13 mouse cellular contexts compared by ENCODE assay signal in genomic region chr9:74080241-74080640, GRCm38 (mm10). TPM values are rescaled to one million over a fixed set of nuclear protein-coding genes. Genes with fewer than 3 reads are reported as not detected.
A peak's percentile ranks its signal among the peaks of the same experiment; 100 is the strongest.
DNase-seq lines count a peak whose midpoint lies in the region; ATAC-seq and TF ChIP-seq lines count a peak whose summit lies in the region.
"Had no signal": no experiment of that assay in that cellular context is flagged by ENCODE, and none has a peak within 500 bp of the region (broad histone marks: within the 10 kb centered on the region; RNA-seq: fewer than 3 reads in every experiment).

No protein-coding gene starts in this region.

- TF ChIP-seq CTCF in lung, embryonic 14.5 days (IDR thresholded peaks at IDR 0.05; ENCODE audit: low read depth) = peak; percentile 62

- peak overlapping the region; percentile 24; the same call in 1 of the 2 replicates for H3K4me3 ChIP-seq in heart, embryonic 16.5 days (ENCODE audit: low read length)
- H3K4me3 ChIP-seq in lung, embryonic 14.5 days (ENCODE audit: low read depth, low read length) = no peak overlapping the region
- H3K4me3 ChIP-seq in myocyte = no peak overlapping the region
- H3K4me3 ChIP-seq: forebrain, embryonic 15.5 days; neural tube, embryonic 15.5 days had no signal

- H3K4me1 ChIP-seq in heart, embryonic 16.5 days (ENCODE audit: control insufficient read depth, insufficient read depth, low read length) = no peaks in the 10 kb centered on the region
- H3K4me1 ChIP-seq in lung, embryonic 14.5 days (ENCODE audit: insufficient read depth) = no peaks in the 10 kb centered on the region
- H3K4me1 ChIP-seq: forebrain, embryonic 15.5 days; neural tube, embryonic 15.5 days had no signal

- H3ac ChIP-seq in myocyte (ENCODE audit: control insufficient read depth, insufficient read length) = no peak overlapping the region

- no peaks in the 10 kb centered on the region for H3K36me3 ChIP-seq in heart, embryonic 16.5 days (ENCODE audit: control insufficient read depth, insufficient read depth)
- H3K36me3 ChIP-seq in lung, embryonic 14.5 days (ENCODE audit: insufficient read depth) = no peaks in the 10 kb centered on the region
- no peaks in the 10 kb centered on the region for H3K36me3 ChIP-seq in myocyte (ENCODE audit: control insufficient read depth, insufficient read depth)
- H3K36me3 ChIP-seq: forebrain, embryonic 15.5 days; neural tube, embryonic 15.5 days had no signal

- DNase-seq in heart, postnatal 4 days = no peak
- peak; percentile 65 for DNase-seq in lung, embryonic 14.5 days
- no peak for DNase-seq in lung, adult 18-20 months
- peak; percentile 40 for DNase-seq in NIH3T3 (ENCODE audit: low read depth)
- no peak for DNase-seq in gastrocnemius, adult 18-20 months (ENCODE audit: low spot score)
- DNase-seq: cerebellum, postnatal 36 days; thymus, adult 2 months had no signal

- whole genome bisulfite sequencing in heart, embryonic 16.5 days = 35% methylated on average over 5 of the region's 5 CpGs
- WGBS in lung, embryonic 14.5 days = 30% methylated on average over 5 of the region's 5 CpGs

- TF ChIP-seq POLR2A in myocyte (IDR thresholded peaks at IDR 0.05; ENCODE audit: insufficient read length, low read depth) = no peak

- no peaks in the 10 kb centered on the region for H3K9me3 ChIP-seq in heart, embryonic 16.5 days (replicated peaks; ENCODE audit: control insufficient read depth, low read length)
- no peaks in the 10 kb centered on the region for H3K9me3 ChIP-seq in lung, embryonic 14.5 days (ENCODE audit: low read depth, low read length)
- H3K9me3 ChIP-seq: forebrain, embryonic 15.5 days; neural tube, embryonic 15.5 days had no signal

- H3K4me2 ChIP-seq in heart, embryonic 16.5 days (ENCODE audit: low read depth, low read length) = peak overlapping the region; percentile 22; the same call in 1 of the 2 replicates
- H3K4me2 ChIP-seq in lung, embryonic 14.5 days = no peak overlapping the region
- peak overlapping the region; percentile 15 for H3K4me2 ChIP-seq in myocyte (ENCODE audit: low read depth)
- H3K4me2 ChIP-seq: forebrain, embryonic 15.5 days; neural tube, embryonic 15.5 days had no signal

- H3K79me2 ChIP-seq in myocyte (ENCODE audit: control insufficient read depth, insufficient read depth) = no peaks in the 10 kb centered on the region

- no peaks in the 10 kb centered on the region for H3K27me3 ChIP-seq in heart, embryonic 16.5 days (ENCODE audit: control insufficient read depth, insufficient read depth, low read length)
- H3K27me3 ChIP-seq in lung, embryonic 14.5 days (ENCODE audit: insufficient read depth, low read length) = no peaks in the 10 kb centered on the region
- H3K27me3 ChIP-seq in myocyte (ENCODE audit: control insufficient read depth, insufficient read depth, insufficient read length) = no peaks in the 10 kb centered on the region
- H3K27me3 ChIP-seq: forebrain, embryonic 15.5 days; neural tube, embryonic 15.5 days had no signal

- no peak overlapping the region for H3K27ac ChIP-seq in heart, embryonic 16.5 days (ENCODE audit: low read length)
- no peak overlapping the region for H3K27ac ChIP-seq in lung, embryonic 14.5 days (ENCODE audit: low read depth)
- H3K27ac ChIP-seq: forebrain, embryonic 15.5 days; neural tube, embryonic 15.5 days had no signal

- ATAC-seq in heart, embryonic 16.5 days (replicated peaks; ENCODE audit: extremely low read depth, insufficient read depth, low FRiP score) = no peak
- ATAC-seq in lung, embryonic 14.5 days (ENCODE audit: insufficient read depth) = no peak
- ATAC-seq: forebrain, embryonic 15.5 days had no signal

- no peak overlapping the region for H3K9ac ChIP-seq in heart, embryonic 16.5 days (ENCODE audit: low read length)
- H3K9ac ChIP-seq in lung, embryonic 14.5 days = no peak overlapping the region
- H3K9ac ChIP-seq: forebrain, embryonic 15.5 days; neural tube, embryonic 15.5 days had no signal

TF ChIP-seq in myocyte, 11 proteins besides CTCF, POLR2A, EP300 and RAD21:
- TF ChIP-seq MAX (IDR thresholded peaks at IDR 0.05; ENCODE audit: low read depth) (no peak), REST (IDR thresholded peaks at IDR 0.05; ENCODE audit: insufficient read depth, insufficient read length) (no peak), USF1 (IDR thresholded peaks at IDR 0.05; ENCODE audit: low read depth) (no peak), TCF12 (IDR thresholded peaks at IDR 0.05; ENCODE audit: insufficient read depth, poor library complexity, severe bottlenecking) (no peak), MYOG (IDR thresholded peaks at IDR 0.05; ENCODE audit: control insufficient read depth in 1 of 3, insufficient read depth in 1 of 3, insufficient read length in 2 of 3, low read depth in 2 of 3) (no peak), POLR2AphosphoS2 (IDR thresholded peaks at IDR 0.05; ENCODE audit: insufficient read length, low read depth) (no peak)
TF ChIP-seq in myocyte: peak in this region for 0.

RNA-seq across cellular contexts. Expression of gene Wdr72, which starts 29.9 kb away (rescaled TPM):
- 1.5 and 2.0 TPM in 2 replicates for polyA plus RNA-seq in heart, embryonic 16.5 days (2015; fragmentation: Nextera tagmentation; extraction: Ambion mirVana)
- total RNA-seq in heart, postnatal 4 days (2021) = 1 to 10 TPM; 1.9 to 2.1 TPM
- 0.37 and 0.42 TPM in 2 replicates for polyA plus RNA-seq in lung, embryonic 14.5 days (2014; fragmentation: Nextera tagmentation; extraction: Ambion mirVana)
- polyA plus RNA-seq in myocyte (2012; fragmentation: generic; extraction: Trizol) = not detected
- not detected for total RNA-seq in gastrocnemius, adult 18-20 months (2021)
- total RNA-seq: megakaryocyte-erythroid progenitor cell, adult 5-6 weeks had no signal
- polyA plus RNA-seq: spleen, adult 2 months had no signal

Comparison
In these comparisons a context has a peak if more than half of its experiments do, and no peak if none do; other contexts are left out.
1. DNase-seq: peak in lung, embryonic 14.5 days (single experiment) and NIH3T3 (single experiment); none in heart, postnatal 4 days (single experiment), lung, adult 18-20 months (0 of 2) and gastrocnemius, adult 18-20 months (single experiment).